Mouse (Mus musculus) spleen, adult 2 months (tissue): ENCODE results near the gene Prss46.

Experiments used
- CTCF ChIP-seq: fragments of 200-500 bp; IDR thresholded peaks from 2 replicates; pipeline ENCODE4 v1.5.1; 2011; ENCODE audit warnings: mild to moderate bottlenecking, inconsistent platforms; ENCODE audit not compliant: insufficient read depth, insufficient read length, insufficient replicate concordance; ENCODE audit errors: extremely low read depth
- POLR2A ChIP-seq: fragments of 200-500 bp; IDR thresholded peaks from 2 replicates; pipeline ENCODE4 v1.6.1; 2011; ENCODE audit warnings: low read depth, low read length, inconsistent platforms

GRCm38 (mm10) chr9:110895507-110895906 is 51.2 kb downstream of the Prss46 start:
- TF ChIP-seq POLR2A (no peak), CTCF (no peak)
